Mouse (Mus musculus): Measurements from ENCODE around the gene Tmem88. TPM values are rescaled to one million over a fixed set of nuclear protein-coding genes. Genes with fewer than 3 reads are reported as not detected.

Tmem88 gene
- polyA plus RNA-seq, 1 experiment from 2014 or later = 46.7 TPM

GRCm38 (mm10) chr11:69411538-69412203 is 13.6 kb upstream of the Tmem88 start:
- Histone ChIP-seq H3K9ac (ENCODE audit: low read length) (peak overlapping the region; percentile 94), H3K4me1 (ENCODE audit: control insufficient read depth in 2 of 2, insufficient read depth in 2 of 2, low read length in 2 of 2) (peaks cover 37 to 48% of the 10 kb centered on the region in 2 experiments)
- WGBS = under 1% methylated on average over 38 of the region's 39 CpGs

GRCm38 (mm10) chr11:69411073-69411535 is 13.1 kb upstream of the Tmem88 start:
- H3K4me1 ChIP-seq (ENCODE audit: control insufficient read depth in 2 of 2, insufficient read depth in 2 of 2, low read length in 2 of 2) = peaks cover 37 to 44% of the 10 kb centered on the region in 2 experiments
- H3K36me3 ChIP-seq (ENCODE audit: control insufficient read depth, insufficient read depth, low read length) = peaks cover 37% of the 10 kb centered on the region
- H3K4me3 ChIP-seq (ENCODE audit: control insufficient read depth in 1 of 2, insufficient read depth in 1 of 2, low read depth in 1 of 2, low read length in 2 of 2) = peak overlapping the region; percentile 75
- peak overlapping the region; percentile 94 for H3K9ac ChIP-seq (ENCODE audit: low read length)
- peak overlapping the region; percentile 98 to 99 for H3K27ac ChIP-seq (replicated peaks in 1 of 2; ENCODE audit: control insufficient read depth in 1 of 2, insufficient read depth in 1 of 2, low read depth in 2 of 2, low read length in 2 of 2)
- H3K9me3 ChIP-seq (ENCODE audit: control insufficient read depth, low read length) = no peaks in the 10 kb centered on the region
- WGBS = under 1% methylated on average over 26 of the region's 26 CpGs
- H3K4me2 ChIP-seq (ENCODE audit: low read length) = peak overlapping the region; percentile 77
- peak; percentile 62 for ATAC-seq (ENCODE audit: insufficient number of reproducible peaks, insufficient read depth, low FRiP score, low read depth)
- H3K27me3 ChIP-seq (ENCODE audit: control insufficient read depth, insufficient read depth, low read length) = no peaks in the 10 kb centered on the region

More at GRCm38 (mm10) chr11:69411538-69412203, 13.6 kb upstream of the Tmem88 start:
- Histone ChIP-seq H3K4me3 (ENCODE audit: control insufficient read depth in 1 of 2, insufficient read depth in 1 of 2, low read depth in 1 of 2, low read length in 2 of 2) (peak overlapping the region; percentile 75), H3K27ac (replicated peaks in 1 of 2; ENCODE audit: control insufficient read depth in 1 of 2, insufficient read depth in 1 of 2, low read depth in 2 of 2, low read length in 2 of 2) (peak overlapping the region; percentile 94 to 98), H3K36me3 (ENCODE audit: control insufficient read depth, insufficient read depth, low read length) (peaks cover 32% of the 10 kb centered on the region), H3K27me3 (ENCODE audit: control insufficient read depth, insufficient read depth, low read length) (no peaks in the 10 kb centered on the region), H3K4me2 (ENCODE audit: low read length) (peak overlapping the region; percentile 77), H3K9me3 (ENCODE audit: control insufficient read depth, low read length) (no peaks in the 10 kb centered on the region)
- peak; percentile 23; the same call in 1 of the 2 replicates for ATAC-seq (ENCODE audit: insufficient number of reproducible peaks, insufficient read depth, low FRiP score, low read depth)

- Histone ChIP-seq H3K27me3 (ENCODE audit: control insufficient read depth, insufficient read depth, low read length) (no peaks in the 10 kb centered on the region), H3K9ac (ENCODE audit: low read length) (peak overlapping the region; percentile 94), H3K9me3 (ENCODE audit: control insufficient read depth, low read length) (no peaks in the 10 kb centered on the region), H3K36me3 (ENCODE audit: control insufficient read depth, insufficient read depth, low read length) (peaks cover 44% of the 10 kb centered on the region), H3K4me2 (ENCODE audit: low read length) (peak overlapping the region; percentile 77), H3K4me1 (ENCODE audit: control insufficient read depth in 2 of 2, insufficient read depth in 2 of 2, low read length in 2 of 2) (peaks cover 37 to 44% of the 10 kb centered on the region in 2 experiments), H3K27ac (replicated peaks in 1 of 2; ENCODE audit: control insufficient read depth in 1 of 2, insufficient read depth in 1 of 2, low read depth in 2 of 2, low read length in 2 of 2) (peak overlapping the region; percentile 98 to 99), H3K4me3 (ENCODE audit: control insufficient read depth in 1 of 2, insufficient read depth in 1 of 2, low read depth in 1 of 2, low read length in 2 of 2) (peak overlapping the region; percentile 75)
- peak; percentile 0; the same call in 1 of the 2 replicates for ATAC-seq (ENCODE audit: insufficient number of reproducible peaks, insufficient read depth, low FRiP score, low read depth)
- WGBS = 1% methylated on average over 41 of the region's 41 CpGs
Measured at GRCm38 (mm10) chr11:69410310-69411072, 12.5 kb upstream of the Tmem88 start.

- Histone ChIP-seq H3K4me3 (ENCODE audit: control insufficient read depth in 1 of 2, insufficient read depth in 1 of 2, low read depth in 1 of 2, low read length in 2 of 2) (peak overlapping the region; percentile 75), H3K27ac (replicated peaks in 1 of 2; ENCODE audit: control insufficient read depth in 1 of 2, insufficient read depth in 1 of 2, low read depth in 2 of 2, low read length in 2 of 2) (peak overlapping the region; percentile 98 to 99), H3K9me3 (ENCODE audit: control insufficient read depth, low read length) (no peaks in the 10 kb centered on the region), H3K27me3 (ENCODE audit: control insufficient read depth, insufficient read depth, low read length) (no peaks in the 10 kb centered on the region), H3K4me2 (ENCODE audit: low read length) (peak overlapping the region; percentile 77), H3K4me1 (ENCODE audit: control insufficient read depth in 2 of 2, insufficient read depth in 2 of 2, low read length in 2 of 2) (peaks cover 36 to 42% of the 10 kb centered on the region in 2 experiments), H3K9ac (ENCODE audit: low read length) (peak overlapping the region; percentile 94), H3K36me3 (ENCODE audit: control insufficient read depth, insufficient read depth, low read length) (peaks cover 49% of the 10 kb centered on the region)
- ATAC-seq (ENCODE audit: insufficient number of reproducible peaks, insufficient read depth, low FRiP score, low read depth) = no peak
- 0% methylated on average over 18 of the region's 18 CpGs for WGBS
Measured at GRCm38 (mm10) chr11:69410045-69410309, 11.9 kb upstream of the Tmem88 start.

- Histone ChIP-seq H3K4me2 (ENCODE audit: low read length) (peak overlapping the region; percentile 77), H3K36me3 (ENCODE audit: control insufficient read depth, insufficient read depth, low read length) (peaks cover 53% of the 10 kb centered on the region), H3K4me1 (ENCODE audit: control insufficient read depth in 2 of 2, insufficient read depth in 2 of 2, low read length in 2 of 2) (peaks cover 32 to 37% of the 10 kb centered on the region in 2 experiments), H3K27ac (replicated peaks in 1 of 2; ENCODE audit: control insufficient read depth in 1 of 2, insufficient read depth in 1 of 2, low read depth in 2 of 2, low read length in 2 of 2) (peak overlapping the region; percentile 98 to 99), H3K9me3 (ENCODE audit: control insufficient read depth, low read length) (no peaks in the 10 kb centered on the region), H3K9ac (ENCODE audit: low read length) (peak overlapping the region; percentile 94), H3K27me3 (ENCODE audit: control insufficient read depth, insufficient read depth, low read length) (no peaks in the 10 kb centered on the region), H3K4me3 (ENCODE audit: control insufficient read depth in 1 of 2, insufficient read depth in 1 of 2, low read depth in 1 of 2, low read length in 2 of 2) (peak overlapping the region; percentile 75)
- ATAC-seq (ENCODE audit: insufficient number of reproducible peaks, insufficient read depth, low FRiP score, low read depth) = peak; percentile 45
- WGBS = under 1% methylated on average over 43 of the region's 46 CpGs
Measured at GRCm38 (mm10) chr11:69409378-69410044, 11.5 kb upstream of the Tmem88 start.

GRCm38 (mm10) chr11:69408541-69409377 is 10.7 kb upstream of the Tmem88 start:
- peak overlapping the region; percentile 77 for H3K4me2 ChIP-seq (ENCODE audit: low read length)
- peak overlapping the region; percentile 96 to 98 for H3K27ac ChIP-seq (replicated peaks in 1 of 2; ENCODE audit: control insufficient read depth in 1 of 2, insufficient read depth in 1 of 2, low read depth in 2 of 2, low read length in 2 of 2)
- no peaks in the 10 kb centered on the region for H3K27me3 ChIP-seq (ENCODE audit: control insufficient read depth, insufficient read depth, low read length)
- peak; percentile 49 for ATAC-seq (ENCODE audit: insufficient number of reproducible peaks, insufficient read depth, low FRiP score, low read depth)
- under 1% methylated on average over 33 of the region's 33 CpGs for WGBS
- peak overlapping the region; percentile 94 for H3K9ac ChIP-seq (ENCODE audit: low read length)
- peak overlapping the region; percentile 75 for H3K4me3 ChIP-seq (ENCODE audit: control insufficient read depth in 1 of 2, insufficient read depth in 1 of 2, low read depth in 1 of 2, low read length in 2 of 2)
- no peaks in the 10 kb centered on the region for H3K9me3 ChIP-seq (ENCODE audit: control insufficient read depth, low read length)
- H3K36me3 ChIP-seq (ENCODE audit: control insufficient read depth, insufficient read depth, low read length) = peaks cover 61% of the 10 kb centered on the region
- peaks cover 24 to 29% of the 10 kb centered on the region in 2 experiments for H3K4me1 ChIP-seq (ENCODE audit: control insufficient read depth in 2 of 2, insufficient read depth in 2 of 2, low read length in 2 of 2)

- peak overlapping the region; percentile 77 for H3K4me2 ChIP-seq (ENCODE audit: low read length)
- 80% methylated on average over 4 of the region's 4 CpGs for WGBS
- H3K4me3 ChIP-seq (ENCODE audit: control insufficient read depth in 1 of 2, insufficient read depth in 1 of 2, low read depth in 1 of 2, low read length in 2 of 2) = no peak overlapping the region
- no peaks in the 10 kb centered on the region for H3K9me3 ChIP-seq (ENCODE audit: control insufficient read depth, low read length)
- ATAC-seq (ENCODE audit: insufficient number of reproducible peaks, insufficient read depth, low FRiP score, low read depth) = no peak
- peaks cover 14 to 19% of the 10 kb centered on the region in 2 experiments for H3K4me1 ChIP-seq (ENCODE audit: control insufficient read depth in 2 of 2, insufficient read depth in 2 of 2, low read length in 2 of 2)
- no peak overlapping the region for H3K27ac ChIP-seq (replicated peaks in 1 of 2; ENCODE audit: control insufficient read depth in 1 of 2, insufficient read depth in 1 of 2, low read depth in 2 of 2, low read length in 2 of 2)
- peaks cover 62% of the 10 kb centered on the region for H3K36me3 ChIP-seq (ENCODE audit: control insufficient read depth, insufficient read depth, low read length)
- no peaks in the 10 kb centered on the region for H3K27me3 ChIP-seq (ENCODE audit: control insufficient read depth, insufficient read depth, low read length)
- no peak overlapping the region for H3K9ac ChIP-seq (ENCODE audit: low read length)
Measured at GRCm38 (mm10) chr11:69407724-69408004, 9.6 kb upstream of the Tmem88 start.
